Mouse (Mus musculus) kidney, embryonic 16.5 days (tissue): ENCODE data around the gene March11. TPM values are rescaled to one million over a fixed set of nuclear protein-coding genes. Genes with fewer than 3 reads are reported as not detected.

Source experiments
- ATAC-seq: fragments of 200-750 bp; cut with Nextera tagmentation; 2 replicates; pipeline ENCODE4 v1.8.0; 2017; ENCODE audit warnings: moderate TSS enrichment; ENCODE audit not compliant: low FRiP score, low TSS enrichment
- H3K27ac ChIP-seq: fragments of 300-500 bp; sonication (generic); 2 replicates; pipeline ENCODE4 v1.5.1; 2014; ENCODE audit warnings: low read length
- H3K27me3 ChIP-seq: fragments of 300-500 bp; sonication (generic); 2 replicates; pipeline ENCODE4 v1.6.1; 2014; ENCODE audit warnings: low read length, control low read depth, mixed read lengths; ENCODE audit not compliant: insufficient read depth
- H3K36me3 ChIP-seq: fragments of 300-500 bp; sonication (generic); 2 replicates; pipeline ENCODE4 v1.6.1; 2014; ENCODE audit warnings: low read length, control low read depth, mixed read lengths; ENCODE audit not compliant: insufficient read depth
- H3K4me1 ChIP-seq: fragments of 300-500 bp; sonication (generic); 2 replicates; pipeline ENCODE4 v1.6.1; 2014; ENCODE audit warnings: low read length, control low read depth, mixed read lengths; ENCODE audit not compliant: insufficient read depth
- H3K4me2 ChIP-seq: fragments of 300-500 bp; sonication (generic); replicated peaks from 2 replicates; pipeline ENCODE4 v1.6.1; 2014; ENCODE audit warnings: low read depth, low read length
- H3K4me3 ChIP-seq: fragments of 300-500 bp; sonication (generic); 2 replicates; pipeline ENCODE4 v1.5.1; 2014; ENCODE audit warnings: mild to moderate bottlenecking, low read length
- H3K9ac ChIP-seq: fragments of 300-500 bp; sonication (generic); replicated peaks from 2 replicates; pipeline ENCODE4 v1.6.1; 2014; ENCODE audit warnings: low read length
- H3K9me3 ChIP-seq: fragments of 300-500 bp; sonication (generic); 2 replicates; pipeline ENCODE4 v1.6.1; 2016; ENCODE audit warnings: low read length, control low read depth
- WGBS: fragments of 180-500 bp; shearing (Covaris S2); extraction: QIAGEN DNeasy Blood & Tissue Kit; methylation state at CpG from one replicate; pipeline ENCODE4 v1.1.7; 2014; 5-methylcytosine and 5-hydroxymethylcytosine counted together
- polyA plus RNA-seq: library from polyadenylated mRNA; unstranded; fragments of >200 nt; fragmentation: Nextera tagmentation; extraction: Ambion mirVana; gene quantifications from 2 replicates; pipeline ENCODE4 v1.2.1, GENCODE M21; 2015

The March11 gene
- polyA plus RNA-seq, 1 experiment from 2014 or later = 0.25 TPM

DNA sequence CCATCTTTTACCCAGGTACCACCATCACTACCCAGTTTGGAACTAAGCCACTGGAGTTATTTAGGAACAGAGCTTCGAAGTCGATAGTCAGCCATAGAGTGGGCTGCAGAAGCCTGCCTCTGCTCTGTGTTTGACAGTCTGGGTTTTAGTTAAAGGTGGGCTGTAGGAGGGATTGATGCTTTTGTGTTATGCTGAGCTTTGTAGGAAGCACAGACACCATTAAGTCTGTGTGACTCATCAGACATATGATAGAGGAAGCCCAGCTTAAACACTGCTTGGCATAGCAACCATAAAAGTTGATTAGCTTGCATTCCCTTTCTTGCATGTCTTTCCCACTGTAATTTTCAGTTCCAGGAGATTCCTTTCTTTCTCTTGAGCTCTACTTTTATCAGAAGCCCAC is 87.7 kb downstream of the March11 start:
- H3K9me3 ChIP-seq = no peaks in the 10 kb centered on the region
- H3K27me3 ChIP-seq = no peaks in the 10 kb centered on the region
- H3K27ac ChIP-seq = no peak overlapping the region
- no peak for ATAC-seq
- no peak overlapping the region for H3K9ac ChIP-seq
- WGBS = 91% methylated on average over 2 of the region's 2 CpGs
- no peak overlapping the region for H3K4me2 ChIP-seq
- no peaks in the 10 kb centered on the region for H3K4me1 ChIP-seq
- no peaks in the 10 kb centered on the region for H3K36me3 ChIP-seq
- no peak overlapping the region for H3K4me3 ChIP-seq

DNA sequence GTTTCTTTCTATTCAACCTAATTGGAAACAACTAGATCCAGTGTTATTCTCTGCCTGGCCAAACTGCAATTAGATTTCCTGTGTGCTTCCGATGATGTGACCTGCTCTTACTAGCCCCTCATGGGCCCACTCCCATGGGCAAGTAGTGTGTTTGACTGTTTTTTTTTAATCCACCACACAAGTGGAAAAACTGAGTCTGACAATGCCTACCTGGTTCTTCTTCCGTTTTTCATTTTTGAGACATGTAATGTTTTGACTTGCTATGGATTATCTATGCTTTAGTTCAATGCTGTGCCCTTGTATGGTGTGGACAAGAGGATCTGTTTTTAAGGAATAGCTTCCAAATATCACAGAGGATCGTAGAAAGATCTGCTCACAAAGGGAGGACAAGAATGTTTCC is 116.4 kb downstream of the March11 start:
- no peak for ATAC-seq
- no peaks in the 10 kb centered on the region for H3K9me3 ChIP-seq
- no peak overlapping the region for H3K4me3 ChIP-seq
- H3K27me3 ChIP-seq = no peaks in the 10 kb centered on the region
- no peaks in the 10 kb centered on the region for H3K36me3 ChIP-seq
- H3K9ac ChIP-seq = no peak overlapping the region
- WGBS = 84% methylated on average over 3 of the region's 3 CpGs
- no peak overlapping the region for H3K27ac ChIP-seq
- no peaks in the 10 kb centered on the region for H3K4me1 ChIP-seq
- H3K4me2 ChIP-seq = no peak overlapping the region

DNA sequence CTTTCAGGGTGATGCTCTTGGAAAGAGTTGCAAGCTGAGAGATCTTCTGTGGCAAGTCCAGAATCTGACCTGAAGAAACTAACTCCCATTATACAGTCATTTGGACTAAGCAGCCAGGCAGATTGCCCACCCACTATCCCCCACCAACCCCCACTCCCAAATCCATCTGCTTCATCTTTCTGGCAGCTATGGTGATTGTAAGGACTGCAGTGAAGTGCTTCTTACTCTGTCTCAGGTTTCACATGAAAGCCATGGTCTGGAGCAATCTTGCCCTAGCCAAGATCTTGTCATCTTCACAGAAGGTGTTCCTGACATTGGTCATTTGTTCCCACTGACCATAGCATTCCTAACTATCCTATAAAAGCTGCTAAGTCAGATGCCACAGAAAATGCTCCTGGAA is 117.4 kb downstream of the March11 start:
- Histone ChIP-seq H3K4me2 (no peak overlapping the region), H3K36me3 (no peaks in the 10 kb centered on the region), H3K4me1 (no peaks in the 10 kb centered on the region), H3K27me3 (no peaks in the 10 kb centered on the region), H3K9ac (no peak overlapping the region), H3K27ac (no peak overlapping the region), H3K4me3 (no peak overlapping the region), H3K9me3 (no peaks in the 10 kb centered on the region)
- ATAC-seq = no peak

DNA sequence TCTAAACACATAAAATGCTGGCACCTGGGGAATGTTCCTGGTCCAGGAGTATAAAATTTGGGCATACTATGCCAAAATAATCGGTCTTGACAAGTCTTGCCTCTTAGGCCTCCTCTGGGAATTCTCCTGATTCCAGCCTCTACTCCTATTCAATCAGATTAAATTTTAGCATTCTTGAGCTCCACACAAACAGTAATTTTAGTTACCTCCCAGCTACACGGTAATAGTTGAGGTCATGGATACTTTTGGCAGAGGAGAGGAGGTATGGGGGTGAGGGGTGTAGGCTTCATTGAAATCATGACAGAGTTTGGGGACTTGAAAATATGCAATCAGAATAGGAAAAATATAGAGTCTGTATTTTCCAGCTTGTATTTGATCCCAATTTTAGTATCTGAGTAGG is 121.7 kb downstream of the March11 start:
- Histone ChIP-seq H3K27ac (no peak overlapping the region), H3K4me1 (no peaks in the 10 kb centered on the region), H3K27me3 (no peaks in the 10 kb centered on the region), H3K4me2 (no peak overlapping the region), H3K9ac (no peak overlapping the region), H3K4me3 (no peak overlapping the region), H3K36me3 (no peaks in the 10 kb centered on the region), H3K9me3 (no peaks in the 10 kb centered on the region)
- WGBS = 78% methylated on average over 2 of the region's 2 CpGs
- ATAC-seq = no peak

DNA sequence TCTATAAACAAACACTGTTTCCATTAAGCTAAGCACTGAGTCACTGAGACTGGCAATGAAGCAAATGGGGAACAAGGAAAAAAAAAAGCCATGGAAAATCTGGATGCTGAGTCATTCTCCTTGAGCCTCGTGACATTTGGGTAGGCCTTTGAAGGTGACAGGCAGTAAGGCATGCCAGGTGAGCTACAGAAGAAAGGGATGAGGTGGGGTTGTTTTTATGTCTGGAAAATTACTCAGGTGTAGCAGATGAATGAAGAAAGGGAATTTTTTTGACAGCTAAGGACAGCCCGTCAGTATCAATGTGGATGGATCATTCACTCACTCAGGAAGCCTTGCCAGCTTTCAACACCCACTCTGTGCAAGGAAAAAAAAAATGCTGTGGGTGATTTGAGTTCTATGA is 123.8 kb downstream of the March11 start:
- 86% methylated on average over 2 of the region's 2 CpGs for WGBS
- Histone ChIP-seq H3K9me3 (no peaks in the 10 kb centered on the region), H3K27ac (no peak overlapping the region), H3K9ac (no peak overlapping the region), H3K36me3 (no peaks in the 10 kb centered on the region), H3K27me3 (no peaks in the 10 kb centered on the region), H3K4me1 (no peaks in the 10 kb centered on the region), H3K4me2 (no peak overlapping the region), H3K4me3 (no peak overlapping the region)
- no peak for ATAC-seq

DNA sequence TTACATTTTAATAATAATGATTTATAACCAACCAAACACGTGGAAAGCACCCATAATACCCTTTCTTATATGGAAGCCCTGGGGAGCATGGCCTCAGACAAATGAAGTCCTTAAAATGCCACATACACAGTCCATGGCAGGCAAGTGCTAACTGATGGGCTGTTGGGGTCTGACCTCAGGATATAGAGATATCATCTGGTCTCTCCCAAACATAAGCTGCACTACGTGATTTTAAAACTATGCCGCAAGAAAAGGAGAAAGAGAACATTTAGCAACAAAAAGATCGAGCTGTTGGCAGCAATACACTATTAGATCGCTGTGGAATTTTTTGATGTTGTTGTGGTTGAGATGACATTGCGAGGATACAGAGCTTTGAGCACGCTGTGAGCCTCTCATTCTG is 126.9 kb downstream of the March11 start:
- no peak for ATAC-seq
- H3K9me3 ChIP-seq = no peaks in the 10 kb centered on the region
- H3K4me2 ChIP-seq = no peak overlapping the region
- H3K36me3 ChIP-seq = no peaks in the 10 kb centered on the region
- H3K4me3 ChIP-seq = no peak overlapping the region
- 81% methylated on average over 7 of the region's 7 CpGs for WGBS
- no peak overlapping the region for H3K9ac ChIP-seq
- H3K27ac ChIP-seq = no peak overlapping the region
- H3K4me1 ChIP-seq = no peaks in the 10 kb centered on the region
- H3K27me3 ChIP-seq = no peaks in the 10 kb centered on the region

DNA sequence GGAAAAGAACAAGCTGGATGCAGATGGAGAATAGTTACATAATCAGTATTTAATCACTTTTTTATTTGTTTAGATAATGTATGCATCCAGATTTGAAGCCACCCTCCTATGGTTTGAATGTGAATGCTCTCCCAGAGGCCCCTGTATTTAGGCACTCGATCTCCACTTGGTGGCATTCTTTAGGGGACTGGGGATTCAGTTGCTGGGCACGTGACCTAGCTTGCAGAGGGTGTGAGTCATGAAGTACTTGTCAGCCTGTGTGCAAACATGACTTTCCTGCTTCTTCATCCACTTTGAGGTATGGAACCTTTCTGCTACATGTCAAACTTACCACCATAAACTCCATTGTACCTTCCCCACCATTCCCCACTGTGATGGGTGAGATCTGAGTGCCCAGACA is 128.3 kb downstream of the March11 start:
- Histone ChIP-seq H3K27ac (no peak overlapping the region), H3K4me3 (no peak overlapping the region), H3K9ac (no peak overlapping the region), H3K4me2 (no peak overlapping the region), H3K4me1 (no peaks in the 10 kb centered on the region), H3K27me3 (no peaks in the 10 kb centered on the region), H3K36me3 (no peaks in the 10 kb centered on the region), H3K9me3 (no peaks in the 10 kb centered on the region)
- 68% methylated on average over 2 of the region's 2 CpGs for WGBS
- ATAC-seq = no peak
